Mouse (Mus musculus) megakaryocyte progenitor cell, adult 5-6 weeks (primary cell): ENCODE measurements around the gene Gm6871. TPM values are rescaled to one million over a fixed set of nuclear protein-coding genes. Genes with fewer than 3 reads are reported as not detected.
"Not testable (repeated sequence)": the region's sequence is repeated elsewhere in the genome, so short reads cannot be mapped to it uniquely, and the experiment has no call there.

Experiments
- ATAC-seq: replicated peaks from 2 replicates; pipeline ENCODE4 v1.8.0; 2016; ENCODE audit warnings: mild to moderate bottlenecking, moderate TSS enrichment, inconsistent platforms; ENCODE audit not compliant: poor library complexity
- total RNA-seq, 2 experiments: library from RNA; stranded (forward) in 1 of 2; stranded (reverse) in 1 of 2; fragments of 157-497, 149-512 nt in 1 of 2; fragments of 200-1000 nt in 1 of 2; gene quantifications; 2 replicates each; pipeline versions ENCODE4 v1.2.3 to v1.2.4; 2015 to 2017

Gm6871 gene
- not detected in 2 replicates for total RNA-seq (2015)
- not detected in 2 replicates for total RNA-seq (2017)

DNA sequence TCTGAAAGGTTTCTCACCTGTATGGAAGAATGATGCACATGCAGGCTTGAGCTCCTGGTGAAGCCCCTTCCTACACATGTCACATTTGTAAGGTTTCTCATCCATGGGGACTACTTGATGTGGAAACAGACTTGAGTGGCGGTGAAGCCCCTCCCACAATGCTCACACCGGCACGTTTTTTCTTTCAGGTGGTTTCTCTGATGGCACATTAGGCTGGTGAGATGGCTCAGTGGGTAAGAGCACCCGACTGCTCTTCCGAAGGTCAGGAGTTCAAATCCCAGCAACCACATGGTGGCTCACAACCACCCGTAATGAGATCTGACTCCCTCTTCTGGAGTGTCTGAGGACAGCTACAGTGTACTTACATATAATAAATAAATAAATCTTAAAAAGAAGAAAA lies at the start of gene Gm6871:
Gm6871 (minus strand) TSS at position 101 of the 400 bp plus-strand sequence.
- ATAC-seq: not testable (repeated sequence)

DNA sequence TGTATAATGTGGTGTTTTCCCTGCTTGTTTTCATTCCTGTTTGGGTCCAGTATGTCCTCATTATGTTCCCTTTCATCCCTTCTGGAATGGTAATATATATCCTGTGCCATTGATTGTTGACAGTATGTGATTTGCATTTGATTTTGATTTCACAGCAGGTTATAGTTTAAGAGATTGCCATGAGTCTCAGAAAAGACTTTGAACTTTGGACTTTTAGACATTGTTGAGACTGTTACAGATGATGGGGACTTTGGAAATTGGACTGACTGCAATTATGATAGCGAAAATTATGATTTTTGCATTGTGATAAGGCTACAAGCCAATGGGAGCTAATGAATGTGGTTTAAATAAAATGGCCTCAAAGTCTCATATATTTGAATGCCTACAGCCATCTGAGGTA lies 42.8 kb upstream of the Gm6871 start:
- ATAC-seq: not testable (repeated sequence)

DNA sequence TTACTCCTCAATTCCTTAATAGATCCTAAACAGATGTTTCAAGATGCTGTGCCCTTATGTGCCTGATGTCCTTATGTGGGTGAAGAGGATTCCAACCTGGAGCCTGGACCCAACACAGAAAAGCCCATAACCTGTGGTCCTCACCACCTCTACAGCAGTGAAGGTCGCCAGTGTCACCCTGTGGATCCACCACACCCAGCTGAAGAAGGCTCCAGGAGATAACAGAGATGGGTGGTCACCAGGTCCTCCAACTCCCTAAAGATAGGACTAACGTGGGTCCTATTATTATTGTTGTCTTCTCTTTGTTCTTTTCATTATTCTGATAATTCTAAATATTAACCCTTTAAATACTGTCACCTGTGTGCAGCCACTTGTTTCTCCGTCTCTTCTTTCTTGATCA lies 38.2 kb upstream of the Gm6871 start:
- ATAC-seq: 0 out of 2 replicates have a peak, but pooled peaks have one; percentile 31

DNA sequence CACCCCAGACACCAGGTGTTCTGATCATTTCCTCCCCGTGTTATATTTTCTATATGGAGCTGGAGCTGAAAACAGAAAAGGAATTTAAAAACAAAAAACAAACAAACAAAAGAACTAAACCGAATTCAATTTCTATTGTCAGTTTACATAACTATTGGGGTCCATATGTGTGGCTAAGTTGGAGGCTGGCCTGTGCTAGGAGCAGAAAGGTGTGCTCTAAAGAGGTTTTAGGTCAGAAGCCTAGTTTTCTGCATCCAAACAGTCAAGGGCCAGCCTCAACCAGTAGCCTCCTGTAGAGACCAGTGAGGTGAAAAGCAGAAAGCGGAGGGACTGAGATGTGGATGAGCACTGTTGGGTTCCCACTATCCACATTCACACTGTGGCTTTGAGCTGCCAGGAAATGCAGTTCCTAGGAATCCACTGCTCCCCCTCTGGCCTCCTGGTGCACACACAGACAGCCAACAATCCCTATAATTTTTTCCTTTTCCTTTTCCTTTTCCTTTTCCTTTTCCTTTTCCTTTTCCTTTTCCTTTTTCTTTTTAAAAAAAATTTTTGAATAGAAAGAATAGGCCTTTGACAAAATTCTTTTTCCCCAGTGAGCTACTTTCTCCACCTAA lies 26.6 kb upstream of the Gm6871 start:
- peak; percentile 12 for ATAC-seq

DNA sequence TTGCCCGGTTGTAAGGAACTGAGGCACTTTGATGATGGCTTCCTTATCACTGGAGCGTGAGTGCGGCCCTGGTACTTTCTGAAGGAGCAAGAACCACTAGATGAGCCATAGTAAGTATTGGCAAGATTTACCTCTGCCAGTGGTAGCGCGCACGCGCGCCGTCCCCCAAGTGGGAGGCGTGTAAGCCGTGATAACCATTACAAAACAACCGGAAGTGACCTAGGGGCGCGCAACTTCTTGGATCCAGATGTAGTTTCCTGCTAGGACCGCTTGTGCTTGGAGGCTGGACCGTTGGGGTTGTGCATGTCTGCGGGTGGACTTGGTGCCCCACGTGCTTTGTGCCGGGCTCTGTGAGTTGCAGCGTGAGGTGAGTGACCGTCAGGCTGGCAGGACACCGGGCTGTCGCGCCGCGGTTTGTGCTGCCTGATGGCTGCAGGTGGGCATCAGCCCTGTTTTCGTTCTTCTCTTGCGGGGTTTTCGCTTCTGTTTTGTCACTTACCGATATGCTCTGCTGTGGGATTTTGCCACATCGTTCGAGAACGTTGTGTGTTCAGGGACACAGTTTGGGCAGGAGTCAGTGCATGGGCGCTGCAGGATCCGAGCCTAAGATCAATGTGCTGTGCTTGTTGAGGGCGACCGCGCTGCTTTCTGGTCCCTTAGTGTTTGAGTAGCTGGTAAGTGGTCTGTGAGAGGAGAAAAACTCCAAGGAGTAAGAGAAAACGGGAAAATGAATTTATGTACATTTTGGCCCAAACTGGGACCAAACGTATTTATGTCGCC lies 25.8 kb upstream of the Gm6871 start, which contains the start of gene 2610021A01Rik:
2610021A01Rik (plus strand) TSS at position 197 of the 780 bp plus-strand sequence.
- ATAC-seq: peak; percentile 98

DNA sequence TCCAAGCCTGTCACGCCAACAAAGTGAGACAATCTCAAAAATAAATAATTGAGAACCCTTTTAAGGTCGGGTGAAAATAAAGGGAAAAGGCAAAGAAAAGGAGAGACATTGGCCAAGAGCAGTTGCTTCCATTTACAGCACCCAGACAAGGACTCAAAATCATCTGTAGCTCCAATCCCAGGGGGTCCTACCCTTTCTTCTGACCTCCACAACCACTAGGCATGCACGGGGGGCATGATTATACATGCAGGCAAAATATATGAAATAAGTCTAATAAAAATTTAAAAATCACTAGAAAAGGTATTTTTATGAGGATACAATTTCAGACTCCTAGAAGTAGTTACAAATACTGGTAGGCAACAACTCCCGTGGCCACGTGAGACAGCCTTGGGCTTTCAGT lies 25.2 kb upstream of the Gm6871 start:
- ATAC-seq: no peak

DNA sequence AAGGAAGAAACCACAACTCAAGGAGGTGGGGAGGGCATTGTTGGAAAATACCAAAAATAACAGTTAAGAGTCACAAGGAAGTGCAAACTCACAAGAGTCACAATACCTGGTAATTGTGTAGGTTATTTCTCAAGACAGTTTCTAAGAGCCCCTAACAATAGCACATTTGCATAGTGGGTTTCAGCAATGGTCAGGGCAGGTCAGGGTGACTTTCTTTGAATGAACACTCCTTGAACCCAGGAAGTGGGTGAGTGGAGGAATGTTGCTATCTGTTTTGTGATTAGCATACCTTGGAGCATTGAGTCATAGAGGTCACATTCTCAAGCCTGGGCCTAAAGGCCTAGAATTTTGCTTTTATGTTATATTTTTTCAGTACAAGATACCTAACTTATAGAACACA lies 14.4 kb upstream of the Gm6871 start:
- not testable (repeated sequence) for ATAC-seq

DNA sequence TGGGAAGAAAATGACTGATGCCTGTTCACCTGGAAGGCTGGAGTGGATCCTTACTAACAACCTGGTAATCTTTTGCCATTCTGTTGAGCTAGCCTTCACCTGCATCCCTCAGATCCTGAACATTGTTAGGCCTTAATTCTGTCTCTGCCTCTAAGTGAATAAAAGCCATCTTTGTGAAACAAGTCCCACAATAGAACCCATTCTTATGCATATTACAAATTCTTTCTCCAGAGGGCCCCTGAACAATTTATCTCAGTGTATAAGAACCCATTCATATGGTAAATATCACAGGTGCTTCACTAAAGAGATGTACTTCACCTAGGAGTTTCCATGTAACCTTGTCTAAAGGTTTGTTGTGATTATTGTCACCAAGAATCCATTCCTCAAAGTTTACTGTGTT lies 8.6 kb upstream of the Gm6871 start:
- no peak for ATAC-seq

DNA sequence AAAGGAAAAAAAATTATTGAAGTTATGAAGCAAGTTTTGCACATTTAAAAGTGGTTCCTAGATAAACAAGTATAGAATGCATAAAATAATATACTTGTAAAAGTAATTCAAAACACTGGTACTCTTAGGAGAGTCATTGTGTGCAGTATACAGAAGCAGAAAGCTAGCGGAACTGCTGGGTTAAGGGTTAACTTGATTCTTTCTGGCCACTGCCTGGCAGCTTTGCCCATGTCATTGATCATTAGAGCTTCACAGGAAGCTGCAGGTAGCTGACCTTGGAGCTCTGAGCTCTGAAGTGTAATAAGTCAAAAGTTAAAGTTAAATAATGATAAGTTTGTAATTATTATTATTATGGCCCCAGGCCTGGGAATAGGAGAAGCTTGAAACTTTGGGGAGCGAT lies 4.5 kb upstream of the Gm6871 start:
- no peak for ATAC-seq

DNA sequence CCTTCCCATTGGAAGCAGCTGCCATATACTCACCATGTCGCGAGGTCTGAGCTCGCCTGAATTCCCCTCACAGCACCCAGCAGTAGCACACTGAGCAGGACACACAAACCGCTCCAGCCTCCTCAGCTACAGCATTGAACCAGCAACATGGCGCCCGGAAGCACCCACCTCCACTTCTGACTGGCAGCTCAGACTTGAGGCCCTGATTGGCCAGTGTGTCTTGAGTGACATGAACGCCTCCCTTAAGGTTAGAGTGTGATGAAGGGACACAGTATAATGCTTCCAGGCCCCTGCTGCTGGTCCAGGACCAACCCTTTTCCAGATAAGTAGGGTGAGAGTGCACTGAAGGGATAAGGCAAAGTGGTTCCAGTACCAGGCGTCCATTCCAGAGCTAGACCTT lies 12.8 kb downstream of the Gm6871 start:
- no peak for ATAC-seq

DNA sequence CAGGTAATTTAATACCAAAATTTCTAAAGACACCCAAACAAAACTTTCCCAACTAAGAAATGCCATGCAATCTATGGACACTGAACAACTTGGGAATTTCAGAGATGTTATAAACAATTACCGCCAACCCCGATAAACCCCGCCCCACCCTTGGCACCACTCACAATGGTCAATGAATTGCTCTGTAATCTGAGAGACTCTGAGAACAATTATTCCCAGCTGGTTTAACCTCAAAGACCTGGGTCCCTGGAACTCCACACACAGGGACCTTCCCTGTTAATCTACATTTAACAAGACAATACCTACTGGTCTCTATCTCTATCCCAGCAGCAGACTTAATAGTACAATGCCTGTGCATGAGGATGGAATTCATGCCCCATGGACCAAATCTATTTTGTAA lies 60.8 kb downstream of the Gm6871 start:
- ATAC-seq: no peak

DNA sequence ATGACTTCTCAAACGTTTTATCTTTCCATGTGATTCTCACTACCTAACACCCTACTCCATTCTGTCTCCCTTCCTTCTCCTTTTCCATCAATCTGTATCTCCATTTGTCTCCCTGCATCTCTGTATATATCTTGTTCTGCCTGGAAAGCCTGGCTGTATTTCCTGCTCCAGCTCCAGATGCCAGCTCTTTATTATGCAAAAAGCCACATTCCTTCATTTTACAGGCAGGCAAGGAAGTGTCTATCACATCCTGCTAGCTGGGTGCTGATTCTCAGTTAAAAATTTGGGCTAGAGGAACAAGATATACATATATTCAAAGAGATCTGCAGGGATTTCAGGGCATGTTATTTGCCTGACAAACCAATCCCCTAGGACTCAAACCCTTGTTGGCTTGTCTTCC lies 61.3 kb downstream of the Gm6871 start:
- no peak for ATAC-seq

DNA sequence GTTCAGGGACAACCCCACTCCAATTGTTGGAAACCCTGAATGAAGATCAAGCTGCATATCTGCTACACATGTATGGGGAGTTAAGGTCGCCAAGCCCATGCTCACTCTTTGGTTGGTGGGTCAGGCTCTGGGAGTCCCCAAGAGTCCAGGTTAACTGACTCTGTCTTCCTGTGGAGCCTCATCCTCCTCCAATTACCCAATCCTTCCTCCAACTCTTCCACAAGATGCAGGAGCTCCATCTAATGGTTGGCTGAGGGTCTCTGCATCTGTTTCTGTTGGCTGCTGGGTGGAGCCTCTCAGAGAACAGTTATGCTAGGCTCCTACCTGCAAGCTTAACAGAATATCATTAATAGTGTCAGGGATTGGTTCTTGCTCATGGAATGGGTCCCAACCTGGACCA lies 71.1 kb downstream of the Gm6871 start:
- ATAC-seq: no peak

DNA sequence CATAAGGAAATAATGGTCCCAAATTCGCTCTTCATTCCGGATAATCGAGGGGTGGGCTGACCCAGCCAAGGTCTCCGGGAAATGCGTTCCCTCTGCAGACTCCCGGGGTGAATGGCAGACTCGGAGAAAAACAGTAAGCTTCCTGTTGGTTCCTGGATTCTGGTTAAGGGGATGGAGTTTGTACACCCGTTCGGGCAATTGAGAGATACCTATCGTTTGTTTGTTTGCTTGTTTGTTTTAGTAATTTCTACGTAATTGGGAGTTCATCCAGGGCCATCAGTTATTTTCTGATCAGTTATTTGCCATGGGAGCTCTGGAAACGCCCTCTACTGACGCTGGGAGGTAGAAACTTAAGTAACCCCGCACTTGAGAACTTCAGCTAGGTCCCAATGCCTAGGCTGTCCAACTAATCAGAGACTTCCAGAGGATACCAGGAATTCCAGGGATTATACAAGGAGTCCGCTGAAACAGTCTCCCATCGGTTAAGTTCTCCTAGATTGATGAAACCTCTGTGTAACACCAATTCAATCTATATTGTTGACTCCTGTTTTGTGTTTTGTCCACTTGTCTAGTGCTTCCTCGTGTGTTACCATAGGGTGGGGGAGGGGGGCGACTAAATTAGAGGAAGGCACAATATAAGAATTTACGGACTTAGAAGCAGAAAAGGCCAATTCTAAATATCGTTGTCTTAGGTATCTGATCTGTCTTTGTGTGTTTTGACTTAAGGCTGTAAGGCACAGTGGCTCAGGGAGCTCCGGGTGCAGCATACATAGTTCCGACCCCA lies 73.1 kb downstream of the Gm6871 start:
- peak; percentile 54 for ATAC-seq

DNA sequence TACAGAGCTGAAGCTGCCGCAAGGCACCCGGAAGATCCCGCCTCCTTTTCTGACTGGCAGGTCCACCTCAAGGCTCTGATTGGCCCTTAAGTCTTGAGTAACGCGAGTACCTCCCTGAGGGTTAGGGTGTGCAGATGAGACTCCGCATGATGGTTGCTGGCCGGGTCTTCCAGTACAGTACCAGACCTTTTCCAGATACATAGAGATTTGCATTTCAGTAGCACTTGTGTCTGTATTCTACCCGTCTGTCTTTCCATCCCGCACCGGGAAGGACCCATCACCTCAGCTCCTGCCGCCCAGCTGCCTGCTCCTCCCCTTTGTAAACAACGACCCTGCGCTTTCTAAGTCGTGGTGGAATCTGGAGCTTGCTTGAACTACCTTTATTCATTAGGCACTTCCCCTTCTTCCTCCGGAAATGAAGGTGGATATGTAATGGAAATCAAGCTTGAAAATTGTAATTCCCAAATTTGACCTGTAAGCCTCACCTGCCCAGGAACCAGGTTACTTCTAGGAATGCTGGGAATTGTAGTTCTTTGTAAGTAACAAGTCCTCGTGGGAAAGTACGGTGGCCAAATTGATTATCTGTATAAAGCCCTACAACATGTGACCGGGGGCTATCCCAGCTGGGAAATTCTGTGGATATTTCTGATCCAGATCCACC lies 73.9 kb downstream of the Gm6871 start, which contains the start of the genes Gm20449 and AW146154:
Gm20449 (minus strand) TSS at position 29 of the 661 bp plus-strand sequence.
AW146154 (minus strand) TSS at position 502 of the 661 bp plus-strand sequence.
- peak; percentile 91 for ATAC-seq

DNA sequence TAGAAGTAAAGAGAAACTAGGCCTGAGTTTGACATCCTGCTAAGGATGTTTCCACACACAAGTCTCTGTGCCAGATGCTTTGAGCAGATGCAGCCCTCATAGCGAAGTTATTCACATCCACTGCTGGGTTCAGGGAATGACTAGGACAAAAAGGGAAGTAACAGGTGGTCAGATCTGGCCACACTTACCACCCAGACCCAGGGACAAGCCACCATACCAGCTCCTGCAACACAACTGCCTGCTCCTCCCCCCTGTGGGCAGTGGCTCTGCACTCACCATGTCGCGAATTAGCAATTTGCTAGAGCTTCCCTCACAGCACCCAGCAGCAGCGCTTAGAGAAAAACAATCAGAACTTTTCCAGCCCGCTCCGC lies 74.5 kb downstream of the Gm6871 start:
- ATAC-seq: peak; percentile 63

DNA sequence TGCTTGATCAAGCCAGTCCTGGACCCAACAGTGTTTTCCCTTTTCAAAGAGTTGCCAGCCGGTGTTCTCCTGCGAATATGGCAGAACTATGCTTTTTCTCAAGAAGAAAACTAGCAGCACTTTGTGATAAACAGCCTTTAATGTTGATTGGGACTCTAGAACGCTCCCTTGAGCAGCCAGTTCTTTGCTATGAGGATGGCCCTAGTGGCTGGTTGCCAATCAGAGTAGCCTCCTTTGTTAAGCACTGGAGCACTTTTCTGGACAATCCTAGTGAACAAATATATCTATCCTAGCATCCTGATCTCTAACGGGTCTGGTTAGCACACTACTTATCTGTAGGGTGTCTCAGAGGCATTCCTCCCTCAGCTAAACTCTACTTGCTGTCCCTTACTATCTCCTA lies 75.0 kb downstream of the Gm6871 start:
- not testable (repeated sequence) for ATAC-seq

DNA sequence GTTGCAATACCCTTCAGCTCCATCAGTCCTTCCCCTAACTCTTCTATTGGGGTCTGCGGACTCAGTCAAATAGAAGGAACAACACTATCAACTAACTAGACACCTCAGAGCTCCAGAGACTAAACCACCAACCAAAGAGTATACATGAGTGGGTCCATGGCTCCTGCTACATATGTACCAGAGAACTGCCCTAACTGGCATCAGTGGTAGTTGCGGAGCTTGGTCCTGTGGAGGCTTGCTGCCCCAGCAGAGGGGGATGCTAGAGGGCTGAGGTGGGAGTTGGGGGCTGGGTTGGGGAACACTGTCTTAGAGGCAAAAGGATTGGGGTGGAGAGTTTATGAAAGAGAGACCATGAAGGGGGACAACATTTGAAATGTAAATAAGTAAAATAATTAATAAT lies 75.6 kb downstream of the Gm6871 start:
- ATAC-seq: no peak
